Mouse (Mus musculus) MEL (cell line): ENCODE results near the gene Vmp1. TPM values are rescaled to one million over a fixed set of nuclear protein-coding genes. Genes with fewer than 3 reads are reported as not detected.
A peak's percentile ranks its signal among the peaks of the same experiment; 100 is the strongest.

Experiments
- DNase-seq: peaks from one replicate; pipeline ENCODE4 v3.0.0; 2011; ENCODE audit warnings: low read depth, low spot score
- H3K27ac ChIP-seq: 2 replicates; pipeline ENCODE4 v1.5.1; 2012; ENCODE audit warnings: low read depth, mild to moderate bottlenecking, control low read depth, low read length, moderate library complexity; ENCODE audit not compliant: control insufficient read depth
- H3K27me3 ChIP-seq, 2 experiments: fragments of 150-350 bp in 1 of 2; sonication (generic) in 1 of 2; 2 replicates each; pipeline ENCODE4 v1.6.1; 2012; ENCODE audit warnings: low read length in 2 of 2, mild to moderate bottlenecking in 2 of 2, improper control_type of control experiment in 1 of 2, moderate library complexity in 1 of 2; ENCODE audit not compliant: insufficient read depth in 2 of 2, control insufficient read depth in 1 of 2
- H3K36me3 ChIP-seq, 2 experiments: 2 replicates each; pipeline ENCODE4 v1.6.1; 2012 to 2014; ENCODE audit warnings: low read length in 2 of 2, improper control_type of control experiment in 1 of 2, inconsistent platforms in 1 of 2, mild to moderate bottlenecking in 1 of 2; ENCODE audit not compliant: insufficient read depth in 2 of 2, control insufficient read depth in 1 of 2
- H3K4me1 ChIP-seq, 2 experiments: fragments of 150-350 bp in 1 of 2; sonication (generic) in 1 of 2; 2 replicates each; pipeline ENCODE4 v1.6.1; 2012; ENCODE audit warnings: low read length in 2 of 2, improper control_type of control experiment in 1 of 2, mild to moderate bottlenecking in 1 of 2; ENCODE audit not compliant: insufficient read depth in 2 of 2, control insufficient read depth in 1 of 2
- H3K4me3 ChIP-seq, 2 experiments: fragments of 150-350 bp in 1 of 2; sonication (generic) in 1 of 2; 2 replicates each; pipeline ENCODE4 v1.5.1; 2012; ENCODE audit warnings: low read depth in 2 of 2, low read length in 2 of 2, mild to moderate bottlenecking in 2 of 2, moderate library complexity in 2 of 2, control low read depth in 1 of 2, improper control_type of control experiment in 1 of 2; ENCODE audit not compliant: control insufficient read depth in 1 of 2, insufficient read depth in 1 of 2
- H3K79me2 ChIP-seq: 2 replicates; pipeline ENCODE4 v1.6.1; 2012; ENCODE audit warnings: mild to moderate bottlenecking, low read length, moderate library complexity; ENCODE audit not compliant: control insufficient read depth, poor library complexity, insufficient read depth
- H3K9ac ChIP-seq: 2 replicates; pipeline ENCODE4 v1.6.1; 2012; ENCODE audit warnings: low read depth, mild to moderate bottlenecking, control low read depth, low read length, moderate library complexity; ENCODE audit not compliant: control insufficient read depth, poor library complexity, severe bottlenecking
- H3K9me3 ChIP-seq: fragments of 150-350 bp; sonication (generic); replicated peaks from 2 replicates; pipeline ENCODE4 v1.6.1; 2012; ENCODE audit warnings: mild to moderate bottlenecking, low read length, improper control_type of control experiment, moderate library complexity; ENCODE audit not compliant: insufficient read depth
- CHD1 ChIP-seq: IDR thresholded peaks from 2 replicates; pipeline ENCODE4 v1.6.1; 2012; ENCODE audit warnings: low read depth, mild to moderate bottlenecking, inconsistent platforms, low read length, improper control_type of control experiment
- CTCF ChIP-seq, 3 experiments: IDR thresholded peaks in 2 of 3; conservative IDR thresholded peaks in 1 of 3; 2 replicates each; pipeline ENCODE4 v1.5.1; 2011 to 2012; ENCODE audit warnings: low read length in 3 of 3, low read depth in 2 of 3, mild to moderate bottlenecking in 2 of 3, improper control_type of control experiment in 1 of 3, inconsistent platforms in 1 of 3, mixed read lengths in 1 of 3, moderate library complexity in 1 of 3; ENCODE audit not compliant: control insufficient read depth in 1 of 3, insufficient read depth in 1 of 3, poor library complexity in 1 of 3, severe bottlenecking in 1 of 3
- E2F4 ChIP-seq: IDR thresholded peaks from 2 replicates; pipeline ENCODE4 v1.6.1; 2011; ENCODE audit warnings: low read depth, low read length, improper control_type of control experiment, borderline replicate concordance
- ELF1 ChIP-seq: IDR thresholded peaks from 2 replicates; pipeline ENCODE4 v1.6.1; 2014; ENCODE audit warnings: low read depth, mild to moderate bottlenecking, inconsistent platforms, low read length, improper control_type of control experiment, moderate library complexity
- EP300 ChIP-seq, 2 experiments: IDR thresholded peaks; 2 replicates each; pipeline ENCODE4 v1.6.1; 2011; ENCODE audit warnings: improper control_type of control experiment in 2 of 2, low read length in 2 of 2, low read depth in 1 of 2, mild to moderate bottlenecking in 1 of 2
- ETS1 ChIP-seq: IDR thresholded peaks from 2 replicates; pipeline ENCODE4 v1.6.1; 2012; ENCODE audit warnings: low read depth, mild to moderate bottlenecking, inconsistent platforms, low read length, improper control_type of control experiment, moderate library complexity
- GABPA ChIP-seq: IDR thresholded peaks from 2 replicates; pipeline ENCODE4 v1.6.1; 2012; ENCODE audit warnings: low read depth, mild to moderate bottlenecking, inconsistent platforms, low read length, improper control_type of control experiment, moderate library complexity
- HCFC1 ChIP-seq: IDR thresholded peaks from 2 replicates; pipeline ENCODE4 v1.6.1; 2012; ENCODE audit warnings: low read depth, mild to moderate bottlenecking, inconsistent platforms, low read length, improper control_type of control experiment, moderate library complexity
- KAT2A ChIP-seq: conservative IDR thresholded peaks from 2 replicates; pipeline ENCODE4 v1.6.1; 2012; ENCODE audit warnings: low read depth, low read length, improper control_type of control experiment, inconsistent platforms
- MAFK ChIP-seq: IDR thresholded peaks from 2 replicates; pipeline ENCODE4 v1.6.1; 2011; ENCODE audit warnings: low read depth, mild to moderate bottlenecking, low read length, improper control_type of control experiment, borderline replicate concordance
- MAZ ChIP-seq: IDR thresholded peaks from 2 replicates; pipeline ENCODE4 v1.6.1; 2012; ENCODE audit warnings: low read depth, mild to moderate bottlenecking, inconsistent platforms, low read length, improper control_type of control experiment
- MEF2A ChIP-seq: IDR thresholded peaks from 2 replicates; pipeline ENCODE4 v1.6.1; 2014; ENCODE audit warnings: low read depth, mild to moderate bottlenecking, inconsistent platforms, low read length, improper control_type of control experiment; ENCODE audit not compliant: poor library complexity, insufficient replicate concordance, severe bottlenecking; ENCODE audit errors: extremely low read depth
- MYC ChIP-seq: IDR thresholded peaks from 2 replicates; pipeline ENCODE4 v1.6.1; 2011; ENCODE audit warnings: low read depth, mild to moderate bottlenecking, low read length, improper control_type of control experiment, moderate library complexity
- NELFE ChIP-seq: IDR thresholded peaks from 2 replicates; pipeline ENCODE4 v1.6.1; 2011; ENCODE audit warnings: low read depth, low read length, improper control_type of control experiment
- POLR2A ChIP-seq, 2 experiments: IDR thresholded peaks; 2 replicates each; pipeline ENCODE4 v1.6.1; 2011 to 2012; ENCODE audit warnings: low read length in 2 of 2, mild to moderate bottlenecking in 2 of 2, control low read depth in 1 of 2, improper control_type of control experiment in 1 of 2, low read depth in 1 of 2, moderate library complexity in 1 of 2; ENCODE audit not compliant: control insufficient read depth in 1 of 2, insufficient read depth in 1 of 2, poor library complexity in 1 of 2
- POLR2AphosphoS2 ChIP-seq: IDR thresholded peaks from 2 replicates; pipeline ENCODE4 v1.6.1; 2011; ENCODE audit warnings: low read length, improper control_type of control experiment
- POLR2AphosphoS5 ChIP-seq: IDR thresholded peaks from 2 replicates; pipeline ENCODE4 v1.6.1; 2012; ENCODE audit warnings: low read depth, borderline replicate concordance, mild to moderate bottlenecking, inconsistent platforms, low read length, moderate library complexity, mixed read lengths
- RCOR1 ChIP-seq: IDR thresholded peaks from 2 replicates; pipeline ENCODE4 v1.6.1; 2012; ENCODE audit warnings: low read depth, mild to moderate bottlenecking, inconsistent platforms, low read length, improper control_type of control experiment
- SIN3A ChIP-seq: IDR thresholded peaks from 2 replicates; pipeline ENCODE4 v1.6.1; 2012; ENCODE audit warnings: low read length, improper control_type of control experiment, inconsistent platforms
- SMC3 ChIP-seq: IDR thresholded peaks from 2 replicates; pipeline ENCODE4 v1.6.1; 2011; ENCODE audit warnings: low read depth, low read length, improper control_type of control experiment
- TCF12 ChIP-seq: IDR thresholded peaks from 2 replicates; pipeline ENCODE4 v1.6.1; 2014; ENCODE audit warnings: low read depth, mild to moderate bottlenecking, inconsistent platforms, low read length, improper control_type of control experiment, moderate library complexity
- UBTF ChIP-seq: IDR thresholded peaks from 2 replicates; pipeline ENCODE4 v1.6.1; 2012; ENCODE audit warnings: low read depth, mild to moderate bottlenecking, inconsistent platforms, low read length, improper control_type of control experiment, moderate library complexity, borderline replicate concordance; ENCODE audit not compliant: insufficient read depth
- USF1 ChIP-seq: IDR thresholded peaks from 2 replicates; pipeline ENCODE4 v1.6.1; 2014; ENCODE audit warnings: low read depth, mild to moderate bottlenecking, inconsistent platforms, low read length, improper control_type of control experiment, moderate library complexity
- USF2 ChIP-seq, 2 experiments: IDR thresholded peaks; 2 replicates each; pipeline ENCODE4 v1.6.1; 2011 to 2012; ENCODE audit warnings: improper control_type of control experiment in 2 of 2, low read length in 2 of 2, borderline replicate concordance in 1 of 2, inconsistent platforms in 1 of 2, low read depth in 1 of 2, mild to moderate bottlenecking in 1 of 2; ENCODE audit not compliant: insufficient read depth in 1 of 2
- ZC3H11A ChIP-seq: IDR thresholded peaks from 2 replicates; pipeline ENCODE4 v1.6.1; 2012; ENCODE audit warnings: low read depth, mild to moderate bottlenecking, inconsistent platforms, low read length, improper control_type of control experiment
- ZMIZ1 ChIP-seq: IDR thresholded peaks from 2 replicates; pipeline ENCODE4 v1.6.1; 2012; ENCODE audit warnings: low read depth, mild to moderate bottlenecking, inconsistent platforms, low read length, improper control_type of control experiment, moderate library complexity
- polyA plus RNA-seq, 2 experiments: library from polyadenylated mRNA; stranded (reverse) in 1 of 2; unstranded in 1 of 2; fragments of >175 nt in 1 of 2; fragments of >200 nt in 1 of 2; gene quantifications; 2 replicates each; pipeline versions ENCODE4 v1.2.1 to v1.2.4; 2012; ENCODE audit warnings: low replicate concordance in 2 of 2, low read depth in 1 of 2; ENCODE audit not compliant: insufficient read length in 2 of 2, insufficient read depth in 1 of 2, missing spikeins in 1 of 2
- total RNA-seq: library from RNA; depleted of rRNA; stranded (reverse); fragments of 300-350 nt; gene quantifications from 2 replicates; pipeline ENCODE4 v1.2.3, GENCODE M21; 2012

Gene Vmp1
- total and polyA plus RNA-seq, 3 experiments: 61.8 to 94.9 TPM; not detected in 1

DNA sequence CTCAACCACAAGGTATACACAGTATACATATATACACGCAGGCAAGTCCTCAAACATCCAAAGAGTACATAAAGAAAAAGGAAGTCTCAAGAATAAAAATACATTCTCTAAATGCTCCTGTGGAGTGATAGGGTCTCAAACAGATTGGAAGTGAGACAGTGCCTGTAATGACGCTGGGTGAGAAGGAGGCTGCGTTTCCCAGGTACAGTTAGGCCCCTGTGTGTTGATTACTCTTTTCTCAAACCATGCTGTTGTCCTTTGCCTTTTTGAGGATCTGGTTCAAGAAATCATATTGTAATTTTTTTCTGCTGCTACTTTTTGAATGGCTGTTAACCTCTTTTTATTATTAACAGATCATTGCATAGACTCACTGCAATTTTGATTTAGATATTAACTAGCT, 6.7 kb upstream of the Vmp1 start:
- H3K27me3 ChIP-seq: no peaks in the 10 kb centered on the region
- H3K27ac ChIP-seq: peak overlapping the region; percentile 48; the same call in 1 of the 2 replicates
- no peak overlapping the region for H3K4me3 ChIP-seq
- no peaks in the 10 kb centered on the region for H3K9me3 ChIP-seq
- TF ChIP-seq POLR2AphosphoS2 (peak; percentile 60; the same call in 1 of the 2 replicates), USF1 (no peak), CTCF (IDR thresholded peaks at IDR 0.05 in 2 of 3, conservative IDR thresholded peaks at IDR 0.05 in 1 of 3; ENCODE audit: control insufficient read depth in 1 of 3, insufficient read depth in 1 of 3, low read depth in 2 of 3, low read length in 3 of 3, poor library complexity in 1 of 3, severe bottlenecking in 1 of 3) (no peak), POLR2A (IDR thresholded peaks at IDR 0.05; ENCODE audit: control insufficient read depth in 1 of 2, insufficient read depth in 1 of 2, low read depth in 1 of 2, low read length in 2 of 2, poor library complexity in 1 of 2) (peak in 1 of 2 experiments; percentile 42; a peak in 2 of 4 replicates), SIN3A (0 out of 2 replicates have a peak, but pooled peaks have one; percentile 26), ZMIZ1 (peak; percentile 24; the same call in 1 of the 2 replicates)
- peaks cover 11 to 14% of the 10 kb centered on the region in 2 experiments for H3K4me1 ChIP-seq
- H3K36me3 ChIP-seq: peaks cover 45 to 58% of the 10 kb centered on the region in 2 experiments
- DNase-seq: no peak
- H3K79me2 ChIP-seq: peaks cover 25% of the 10 kb centered on the region
- no peak overlapping the region for H3K9ac ChIP-seq

DNA sequence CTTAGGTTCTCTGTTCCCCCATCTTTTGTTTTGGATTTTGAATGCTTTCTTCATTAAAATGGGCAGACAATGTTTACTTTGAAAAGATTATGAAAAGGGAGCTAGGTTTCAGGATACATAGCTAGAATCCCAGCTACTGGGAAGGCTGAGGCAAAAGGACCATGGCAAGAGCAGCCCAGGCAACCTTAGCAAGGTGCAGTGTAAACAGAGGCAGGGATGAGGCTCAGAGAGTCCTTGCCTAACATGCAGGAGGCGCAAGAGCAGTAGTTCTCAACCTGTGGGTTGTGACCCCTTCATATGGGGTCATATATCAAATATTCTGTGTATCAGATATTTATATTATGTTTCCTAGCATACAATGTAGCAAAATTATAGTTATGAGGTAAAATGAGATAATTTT, 1.7 kb upstream of the Vmp1 start:
- peaks cover 11 to 21% of the 10 kb centered on the region in 2 experiments for H3K4me1 ChIP-seq
- H3K4me3 ChIP-seq: peak overlapping the region; percentile 26 to 67
- TF ChIP-seq MAZ (no peak), USF2 (IDR thresholded peaks at IDR 0.05; ENCODE audit: borderline replicate concordance in 1 of 2, insufficient read depth in 1 of 2, low read depth in 1 of 2, low read length in 2 of 2) (no peak), EP300 (IDR thresholded peaks at IDR 0.05; ENCODE audit: low read depth in 1 of 2, low read length in 2 of 2) (no peak), MYC (0 out of 2 replicates have a peak, but pooled peaks have one; percentile 31), RCOR1 (no peak), CTCF (IDR thresholded peaks at IDR 0.05 in 2 of 3, conservative IDR thresholded peaks at IDR 0.05 in 1 of 3; ENCODE audit: control insufficient read depth in 1 of 3, insufficient read depth in 1 of 3, low read depth in 2 of 3, low read length in 3 of 3, poor library complexity in 1 of 3, severe bottlenecking in 1 of 3) (no peak), POLR2AphosphoS2 (0 out of 2 replicates have a peak, but pooled peaks have one; percentile 11), CHD1 (no peak), MAFK (no peak), ELF1 (no peak), ETS1 (no peak), ZC3H11A (no peak), TCF12 (no peak), POLR2AphosphoS5 (no peak), KAT2A (no peak), E2F4 (no peak), GABPA (no peak), ZMIZ1 (no peak), POLR2A (IDR thresholded peaks at IDR 0.05; ENCODE audit: control insufficient read depth in 1 of 2, insufficient read depth in 1 of 2, low read depth in 1 of 2, low read length in 2 of 2, poor library complexity in 1 of 2) (peak in 1 of 2 experiments; percentile 42; a peak in 1 of 4 replicates), UBTF (no peak), MEF2A (no peak), SMC3 (no peak), SIN3A (peak; percentile 16; the same call in 1 of the 2 replicates), HCFC1 (0 out of 2 replicates have a peak, but pooled peaks have one; percentile 3), NELFE (no peak)
- H3K27ac ChIP-seq: 0 out of 2 replicates have a peak overlapping the region, but pooled peaks have one; percentile 1
- no peak for DNase-seq
- H3K36me3 ChIP-seq: peaks cover 8 to 61% of the 10 kb centered on the region in 2 experiments
- H3K27me3 ChIP-seq: no peaks in the 10 kb centered on the region
- H3K9ac ChIP-seq: peak overlapping the region; percentile 84
- H3K79me2 ChIP-seq: peaks cover 64% of the 10 kb centered on the region
- H3K9me3 ChIP-seq: no peaks in the 10 kb centered on the region
